Mouse (Mus musculus): ENCODE measurements at regions not wholly inside any gene's neighbourhood (a gene's known extent, or its start where the extent isn't known, plus 50 kb on each side); places are given as distances from the start of the nearest gene placed in this dataset.

GRCm38 (mm10) chr11:28670765-28671164 lies 86.6 kb upstream of the Ccdc85a start:
- no peak for TF ChIP-seq POLR2A (IDR thresholded peaks at IDR 0.05; ENCODE audit: extremely low read depth, insufficient read depth, low read length)
- no peak for TF ChIP-seq CTCF (IDR thresholded peaks at IDR 0.05; ENCODE audit: extremely low read depth, insufficient read depth, low read length)
- Histone ChIP-seq H3K4me3 (ENCODE audit: insufficient read depth, low read length) (no peak overlapping the region), H3K27ac (ENCODE audit: insufficient read depth, low read length) (no peak overlapping the region), H3K4me1 (ENCODE audit: control insufficient read depth, insufficient read depth, low read length) (no peaks in the 10 kb centered on the region)

GRCm38 (mm10) chr11:28669359-28669758 lies 85.2 kb upstream of the Ccdc85a start:
- no peak for TF ChIP-seq CTCF (IDR thresholded peaks at IDR 0.05; ENCODE audit: extremely low read depth, insufficient read depth, low read length)
- TF ChIP-seq POLR2A (IDR thresholded peaks at IDR 0.05; ENCODE audit: extremely low read depth, insufficient read depth, low read length) = no peak
- no peaks in the 10 kb centered on the region for H3K4me1 ChIP-seq (ENCODE audit: control insufficient read depth, insufficient read depth, low read length)
- no peak overlapping the region for H3K27ac ChIP-seq (ENCODE audit: insufficient read depth, low read length)
- H3K4me3 ChIP-seq (ENCODE audit: insufficient read depth, low read length) = no peak overlapping the region

GRCm38 (mm10) chr11:28660377-28660776 lies 76.3 kb upstream of the Ccdc85a start:
- no peak overlapping the region for H3K4me3 ChIP-seq (ENCODE audit: insufficient read depth, low read length)
- no peak for TF ChIP-seq POLR2A (IDR thresholded peaks at IDR 0.05; ENCODE audit: extremely low read depth, insufficient read depth, low read length)
- TF ChIP-seq CTCF (IDR thresholded peaks at IDR 0.05; ENCODE audit: extremely low read depth, insufficient read depth, low read length) = no peak
- H3K4me1 ChIP-seq (ENCODE audit: control insufficient read depth, insufficient read depth, low read length) = no peaks in the 10 kb centered on the region
- no peak overlapping the region for H3K27ac ChIP-seq (ENCODE audit: insufficient read depth, low read length)

GRCm38 (mm10) chr11:28655169-28655846 lies 71.2 kb upstream of the Ccdc85a start:
- H3K4me3 ChIP-seq (ENCODE audit: insufficient read depth, low read length) = no peak overlapping the region
- no peak overlapping the region for H3K27ac ChIP-seq (ENCODE audit: insufficient read depth, low read length)
- TF ChIP-seq CTCF (IDR thresholded peaks at IDR 0.05; ENCODE audit: extremely low read depth, insufficient read depth, low read length) = no peak
- TF ChIP-seq POLR2A (IDR thresholded peaks at IDR 0.05; ENCODE audit: extremely low read depth, insufficient read depth, low read length) = no peak
- H3K4me1 ChIP-seq (ENCODE audit: control insufficient read depth, insufficient read depth, low read length) = no peaks in the 10 kb centered on the region

- TF ChIP-seq POLR2A (IDR thresholded peaks at IDR 0.05; ENCODE audit: extremely low read depth, insufficient read depth, low read length) = no peak
- TF ChIP-seq CTCF (IDR thresholded peaks at IDR 0.05; ENCODE audit: extremely low read depth, insufficient read depth, low read length) = no peak
- no peak overlapping the region for H3K4me3 ChIP-seq (ENCODE audit: insufficient read depth, low read length)
These were observed 65.3 kb upstream of the Ccdc85a start for GRCm38 (mm10) chr11:28649446-28649845.

GRCm38 (mm10) chr11:28648916-28649315 lies 64.8 kb upstream of the Ccdc85a start:
- TF ChIP-seq POLR2A (IDR thresholded peaks at IDR 0.05; ENCODE audit: extremely low read depth, insufficient read depth, low read length) = no peak
- TF ChIP-seq CTCF (IDR thresholded peaks at IDR 0.05; ENCODE audit: extremely low read depth, insufficient read depth, low read length) = no peak
- Histone ChIP-seq H3K27ac (ENCODE audit: insufficient read depth, low read length) (no peak overlapping the region), H3K4me3 (ENCODE audit: insufficient read depth, low read length) (no peak overlapping the region), H3K4me1 (ENCODE audit: control insufficient read depth, insufficient read depth, low read length) (no peaks in the 10 kb centered on the region)

More at GRCm38 (mm10) chr11:28649446-28649845, 65.3 kb upstream of the Ccdc85a start:
- Histone ChIP-seq H3K27ac (ENCODE audit: insufficient read depth, low read length) (no peak overlapping the region), H3K4me1 (ENCODE audit: control insufficient read depth, insufficient read depth, low read length) (no peaks in the 10 kb centered on the region)

- no peaks in the 10 kb centered on the region for H3K4me1 ChIP-seq (ENCODE audit: control insufficient read depth, insufficient read depth, low read length)
- H3K4me3 ChIP-seq (ENCODE audit: insufficient read depth, low read length) = no peak overlapping the region
- TF ChIP-seq CTCF (IDR thresholded peaks at IDR 0.05; ENCODE audit: extremely low read depth, insufficient read depth, low read length) = no peak
- no peak for TF ChIP-seq POLR2A (IDR thresholded peaks at IDR 0.05; ENCODE audit: extremely low read depth, insufficient read depth, low read length)
- no peak overlapping the region for H3K27ac ChIP-seq (ENCODE audit: insufficient read depth, low read length)
These were observed 55.0 kb upstream of the Ccdc85a start for GRCm38 (mm10) chr11:28639081-28639480.

GRCm38 (mm10) chr11:28636752-28637151 lies 52.6 kb upstream of the Ccdc85a start:
- no peaks in the 10 kb centered on the region for H3K4me1 ChIP-seq (ENCODE audit: control insufficient read depth, insufficient read depth, low read length)
- H3K27ac ChIP-seq (ENCODE audit: insufficient read depth, low read length) = no peak overlapping the region
- no peak overlapping the region for H3K4me3 ChIP-seq (ENCODE audit: insufficient read depth, low read length)
- no peak for TF ChIP-seq POLR2A (IDR thresholded peaks at IDR 0.05; ENCODE audit: extremely low read depth, insufficient read depth, low read length)
- no peak for TF ChIP-seq CTCF (IDR thresholded peaks at IDR 0.05; ENCODE audit: extremely low read depth, insufficient read depth, low read length)
